Mouse (Mus musculus) C2C12 (cell line): ENCODE results near the gene Cep57l1.

ENCODE experiments used
- CTCF ChIP-seq: IDR thresholded peaks from one replicate; pipeline ENCODE4 v1.5.1; 2011; ENCODE audit not compliant: control insufficient read depth, insufficient read depth, insufficient read length
- FOSL1 ChIP-seq: IDR thresholded peaks from one replicate; pipeline ENCODE4 v1.8.0; 2011; ENCODE audit warnings: mild to moderate bottlenecking, low read length; ENCODE audit not compliant: poor library complexity, insufficient read depth, severe bottlenecking
- MYOD1 ChIP-seq: IDR thresholded peaks from one replicate; pipeline ENCODE4 v1.6.1; 2011; ENCODE audit warnings: low read depth; ENCODE audit not compliant: control insufficient read depth, insufficient read length
- USF1 ChIP-seq: IDR thresholded peaks from one replicate; pipeline ENCODE4 v1.6.1; 2011; ENCODE audit warnings: low read depth, mild to moderate bottlenecking, control low read depth, moderate library complexity

- no peak for TF ChIP-seq FOSL1
- TF ChIP-seq USF1 = no peak
- TF ChIP-seq MYOD1 = no peak
- no peak for TF ChIP-seq CTCF
These were observed 14.2 kb upstream of the Cep57l1 start for GRCm38 (mm10) chr10:41823916-41824315.
